Mouse (Mus musculus): ENCODE measurements around the gene Hs6st2. TPM values are rescaled to one million over a fixed set of nuclear protein-coding genes. Genes with fewer than 3 reads are reported as not detected.

Hs6st2 gene
- total and polyA plus RNA-seq, 3 experiments, result not detected

DNA sequence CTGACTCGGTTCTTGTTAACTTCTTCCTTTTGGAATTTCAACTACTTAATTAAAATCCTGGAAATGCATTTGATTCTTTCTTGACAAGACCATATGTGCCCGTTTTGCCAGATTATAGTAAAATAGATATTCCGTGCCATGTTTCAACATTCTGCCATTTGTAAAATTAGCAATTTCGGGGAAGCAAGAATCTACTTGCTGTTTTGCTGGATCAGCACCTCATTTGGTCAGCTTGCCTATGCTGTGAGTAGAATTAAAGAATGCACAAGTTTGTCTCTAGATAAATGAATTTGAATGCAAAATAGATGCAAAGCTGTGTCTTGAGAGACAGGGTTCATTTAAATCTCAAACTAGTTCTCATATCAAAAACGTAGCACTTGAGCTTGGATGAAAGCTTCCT is 142.0 kb downstream of the Hs6st2 start:
- DNase-seq (ENCODE audit: extremely low read depth), result no peak
- Histone ChIP-seq H3K9me3 (replicated peaks; ENCODE audit: low read length) (no peaks in the 10 kb centered on the region), H3K27ac (ENCODE audit: insufficient read depth, low read depth) (no peak overlapping the region), H3K4me1 (ENCODE audit: control insufficient read depth in 1 of 2, insufficient read depth in 2 of 2) (no peaks in the 10 kb centered on the region), H3K36me3 (replicated peaks in 1 of 2; ENCODE audit: control insufficient read depth in 1 of 2, insufficient read depth in 1 of 2, low read length in 1 of 2) (no peaks in the 10 kb centered on the region), H3K79me2 (replicated peaks; ENCODE audit: control insufficient read depth, extremely low read depth, insufficient read depth, poor library complexity, severe bottlenecking) (no peaks in the 10 kb centered on the region), H3K9ac (ENCODE audit: insufficient read depth, low read depth) (no peak overlapping the region), H3K27me3 (replicated peaks) (no peaks in the 10 kb centered on the region), H3K4me2 (ENCODE audit: insufficient read depth, low read depth, poor library complexity, severe bottlenecking) (no peak overlapping the region), H3K4me3 (replicated peaks in 1 of 3; ENCODE audit: low read depth in 2 of 3, low read length in 2 of 3, poor library complexity in 1 of 3) (no peak overlapping the region)
- TF ChIP-seq ZMIZ1 (IDR thresholded peaks at IDR 0.05; ENCODE audit: low read depth, low read length) (no peak), SIN3A (IDR thresholded peaks at IDR 0.05; ENCODE audit: low read length) (no peak), EP300 (IDR thresholded peaks at IDR 0.05; ENCODE audit: low read length) (no peak), CHD1 (IDR thresholded peaks at IDR 0.05; ENCODE audit: low read depth, low read length) (no peak), MAZ (IDR thresholded peaks at IDR 0.05; ENCODE audit: low read depth, low read length) (no peak), NRF1 (IDR thresholded peaks at IDR 0.05; ENCODE audit: low read depth, low read length) (no peak), RAD21 (IDR thresholded peaks at IDR 0.05; ENCODE audit: low read depth, low read length) (no peak), UBTF (IDR thresholded peaks at IDR 0.05; ENCODE audit: low read depth, low read length) (no peak), POLR2A (IDR thresholded peaks at IDR 0.05; ENCODE audit: low read depth, low read length) (no peak)
- dilution Hi-C loops (cut with MboI; ENCODE audit: extremely low pct_ligation_motif_present, extremely low pct_unique_long_range_greater_than_20kb, low sequenced_read_pairs) (no loop called here), in situ Hi-C loops (cut with MboI; ENCODE audit: low pct_ligation_motif_present, low pct_unique_long_range_greater_than_20kb, low sequenced_read_pairs) (no loop called here)

DNA sequence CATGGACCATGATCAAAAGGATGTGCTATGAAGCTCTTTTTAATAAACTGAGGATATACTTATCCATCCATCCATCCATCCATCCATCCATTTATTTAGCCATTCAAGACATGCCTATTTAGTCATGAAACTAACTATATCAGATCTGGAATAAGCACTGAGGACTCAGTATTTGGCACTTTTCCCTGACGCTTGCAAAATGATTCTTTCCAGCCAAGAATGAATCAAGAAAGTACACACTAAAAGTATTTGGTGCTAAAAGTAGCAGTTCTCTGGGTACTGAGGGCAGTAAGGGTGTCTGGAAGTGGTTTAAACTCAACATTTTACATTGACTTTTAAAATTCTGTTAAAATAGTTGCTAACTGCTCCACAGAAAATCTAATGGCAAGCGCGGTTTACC is 144.6 kb downstream of the Hs6st2 start:
- no peak overlapping the region for H3K4me3 ChIP-seq (replicated peaks in 1 of 3; ENCODE audit: low read depth in 2 of 3, low read length in 2 of 3, poor library complexity in 1 of 3)
- no peak overlapping the region for H3K27ac ChIP-seq (ENCODE audit: insufficient read depth, low read depth)
- no peaks in the 10 kb centered on the region for H3K27me3 ChIP-seq (replicated peaks)
- no peak overlapping the region for H3K4me2 ChIP-seq (ENCODE audit: insufficient read depth, low read depth, poor library complexity, severe bottlenecking)
- no peak for TF ChIP-seq SMC3 (IDR thresholded peaks at IDR 0.05; ENCODE audit: low read depth, low read length)
- no peak for TF ChIP-seq CTCF (conservative IDR thresholded peaks at IDR 0.05 in 1 of 2, IDR thresholded peaks at IDR 0.05 in 1 of 2; ENCODE audit: low read depth in 2 of 2, low read length in 2 of 2)
- no peak for TF ChIP-seq ZMIZ1 (IDR thresholded peaks at IDR 0.05; ENCODE audit: low read depth, low read length)
- TF ChIP-seq ZC3H11A (IDR thresholded peaks at IDR 0.05; ENCODE audit: low read depth, low read length), result no peak
- no peak for TF ChIP-seq JUND (conservative IDR thresholded peaks at IDR 0.05; ENCODE audit: low read depth, low read length)
- TF ChIP-seq USF2 (conservative IDR thresholded peaks at IDR 0.05; ENCODE audit: low read depth, low read length), result no peak
- TF ChIP-seq ETS1 (conservative IDR thresholded peaks at IDR 0.05; ENCODE audit: low read depth, low read length), result no peak
- no peaks in the 10 kb centered on the region for H3K36me3 ChIP-seq (replicated peaks in 1 of 2; ENCODE audit: control insufficient read depth in 1 of 2, insufficient read depth in 1 of 2, low read length in 1 of 2)
- H3K4me1 ChIP-seq (ENCODE audit: control insufficient read depth in 1 of 2, insufficient read depth in 2 of 2), result no peaks in the 10 kb centered on the region
- H3K9ac ChIP-seq (ENCODE audit: insufficient read depth, low read depth), result no peak overlapping the region
- no peak for DNase-seq (ENCODE audit: extremely low read depth)
- H3K9me3 ChIP-seq (replicated peaks; ENCODE audit: low read length), result no peaks in the 10 kb centered on the region
- dilution Hi-C loops (cut with MboI; ENCODE audit: extremely low pct_ligation_motif_present, extremely low pct_unique_long_range_greater_than_20kb, low sequenced_read_pairs) (no loop called here), in situ Hi-C loops (cut with MboI; ENCODE audit: low pct_ligation_motif_present, low pct_unique_long_range_greater_than_20kb, low sequenced_read_pairs) (no loop called here)
- no peaks in the 10 kb centered on the region for H3K79me2 ChIP-seq (replicated peaks; ENCODE audit: control insufficient read depth, extremely low read depth, insufficient read depth, poor library complexity, severe bottlenecking)

GRCm38 (mm10) chrX:51535226-51535625 is 146.4 kb downstream of the Hs6st2 start:
- in situ Hi-C loops (cut with MboI; ENCODE audit: low pct_ligation_motif_present, low pct_unique_long_range_greater_than_20kb, low sequenced_read_pairs) (no loop called here), dilution Hi-C loops (cut with MboI; ENCODE audit: extremely low pct_ligation_motif_present, extremely low pct_unique_long_range_greater_than_20kb, low sequenced_read_pairs) (no loop called here)
- H3K4me2 ChIP-seq (ENCODE audit: insufficient read depth, low read depth, poor library complexity, severe bottlenecking), result no peak overlapping the region
- H3K9ac ChIP-seq (ENCODE audit: insufficient read depth, low read depth), result no peak overlapping the region
- no peaks in the 10 kb centered on the region for H3K9me3 ChIP-seq (replicated peaks; ENCODE audit: low read length)
- no peaks in the 10 kb centered on the region for H3K79me2 ChIP-seq (replicated peaks; ENCODE audit: control insufficient read depth, extremely low read depth, insufficient read depth, poor library complexity, severe bottlenecking)
- H3K4me3 ChIP-seq (replicated peaks in 1 of 3; ENCODE audit: low read depth in 2 of 3, low read length in 2 of 3, poor library complexity in 1 of 3), result no peak overlapping the region
- DNase-seq (ENCODE audit: extremely low read depth), result no peak
- TF ChIP-seq JUND (conservative IDR thresholded peaks at IDR 0.05; ENCODE audit: low read depth, low read length), result no peak
- TF ChIP-seq PAX5 (IDR thresholded peaks at IDR 0.05; ENCODE audit: low read length), result no peak
- no peak for TF ChIP-seq USF1 (IDR thresholded peaks at IDR 0.05; ENCODE audit: low read depth, low read length)
- TF ChIP-seq ZC3H11A (IDR thresholded peaks at IDR 0.05; ENCODE audit: low read depth, low read length), result no peak
- TF ChIP-seq CHD2 (IDR thresholded peaks at IDR 0.05; ENCODE audit: low read length), result no peak
- no peak for TF ChIP-seq MYC (IDR thresholded peaks at IDR 0.05; ENCODE audit: low read depth, low read length)
- no peak for TF ChIP-seq SMC3 (IDR thresholded peaks at IDR 0.05; ENCODE audit: low read depth, low read length)
- no peak for TF ChIP-seq NRF1 (IDR thresholded peaks at IDR 0.05; ENCODE audit: low read depth, low read length)
- TF ChIP-seq MAX (IDR thresholded peaks at IDR 0.05; ENCODE audit: low read length), result no peak
- TF ChIP-seq ZMIZ1 (IDR thresholded peaks at IDR 0.05; ENCODE audit: low read depth, low read length), result no peak
- no peak for TF ChIP-seq IRF4 (IDR thresholded peaks at IDR 0.05; ENCODE audit: low read depth, low read length)
- no peak for TF ChIP-seq RAD21 (IDR thresholded peaks at IDR 0.05; ENCODE audit: low read depth, low read length)
- TF ChIP-seq KAT2A (IDR thresholded peaks at IDR 0.05; ENCODE audit: insufficient replicate concordance, low read length), result no peak
- no peak for TF ChIP-seq ZKSCAN1 (IDR thresholded peaks at IDR 0.05; ENCODE audit: borderline replicate concordance, low read depth, low read length)
- no peak for TF ChIP-seq MXI1 (IDR thresholded peaks at IDR 0.05; ENCODE audit: low read depth, low read length)
- no peak for TF ChIP-seq CHD1 (IDR thresholded peaks at IDR 0.05; ENCODE audit: low read depth, low read length)
- TF ChIP-seq TCF12 (IDR thresholded peaks at IDR 0.05; ENCODE audit: low read depth, low read length), result no peak
- no peak for TF ChIP-seq ETS1 (conservative IDR thresholded peaks at IDR 0.05; ENCODE audit: low read depth, low read length)
- TF ChIP-seq ELF1 (IDR thresholded peaks at IDR 0.05; ENCODE audit: low read depth, low read length), result no peak
- H3K4me1 ChIP-seq (ENCODE audit: control insufficient read depth in 1 of 2, insufficient read depth in 2 of 2), result no peaks in the 10 kb centered on the region
- H3K27me3 ChIP-seq (replicated peaks), result no peaks in the 10 kb centered on the region
- no peaks in the 10 kb centered on the region for H3K36me3 ChIP-seq (replicated peaks in 1 of 2; ENCODE audit: control insufficient read depth in 1 of 2, insufficient read depth in 1 of 2, low read length in 1 of 2)
- no peak overlapping the region for H3K27ac ChIP-seq (ENCODE audit: insufficient read depth, low read depth)
